Mouse (Mus musculus) forelimb bud, embryonic 11.5 days (tissue): Measurements from ENCODE around the gene Hoxd3.

ENCODE experiments used
- DNase-seq: peaks from one replicate; pipeline ENCODE4 v3.0.0-alpha.2; 2012; ENCODE audit warnings: low read depth, low spot score

Gene Hoxd3

GRCm38 (mm10) chr2:74704999-74705466, 6.7 kb upstream of the Hoxd3 start:
- no peak for DNase-seq

GRCm38 (mm10) chr2:74705467-74706089, 6.1 kb upstream of the Hoxd3 start:
- DNase-seq = no peak

GRCm38 (mm10) chr2:74706393-74706960, 5.2 kb upstream of the Hoxd3 start:
- DNase-seq = no peak

GRCm38 (mm10) chr2:74707599-74707998, 4.1 kb upstream of the Hoxd3 start:
- DNase-seq = no peak

- DNase-seq = no peak
Measured at GRCm38 (mm10) chr2:74708676-74709075, 3.1 kb upstream of the Hoxd3 start.

GRCm38 (mm10) chr2:74709465-74710419, 2.0 kb upstream of the Hoxd3 start:
- no peak for DNase-seq

GRCm38 (mm10) chr2:74710929-74711543, 691 bp upstream of the Hoxd3 start:
- no peak for DNase-seq

GRCm38 (mm10) chr2:74713239-74714150, 1.8 kb downstream of the Hoxd3 start:
- DNase-seq = no peak

GRCm38 (mm10) chr2:74714156-74714789, 2.5 kb downstream of the Hoxd3 start:
- DNase-seq = no peak

- DNase-seq = no peak
Measured at GRCm38 (mm10) chr2:74714881-74715280, 3.2 kb downstream of the Hoxd3 start.

GRCm38 (mm10) chr2:74715504-74716241, 3.9 kb downstream of the Hoxd3 start:
- peak; percentile 94 for DNase-seq

GRCm38 (mm10) chr2:74720384-74720783, 8.7 kb downstream of the Hoxd3 start:
- no peak for DNase-seq

- no peak for DNase-seq
Measured at GRCm38 (mm10) chr2:74720955-74721491, 9.3 kb downstream of the Hoxd3 start.

- no peak for DNase-seq
Measured at GRCm38 (mm10) chr2:74721882-74722281, 10.2 kb downstream of the Hoxd3 start.

GRCm38 (mm10) chr2:74722949-74723348, 11.2 kb downstream of the Hoxd3 start:
- DNase-seq = no peak

GRCm38 (mm10) chr2:74724244-74725015, 12.7 kb downstream of the Hoxd3 start:
- DNase-seq = no peak

- no peak for DNase-seq
Measured at GRCm38 (mm10) chr2:74725171-74725570, 13.4 kb downstream of the Hoxd3 start.

- DNase-seq = no peak
Measured at GRCm38 (mm10) chr2:74726551-74726950, 14.8 kb downstream of the Hoxd3 start, which contains the start of gene Gm28230. TSS of gene Gm28230 (plus strand) at chr2:74726728.
